Mouse (Mus musculus) cortical plate, adult 2 months (tissue): ENCODE results near the gene Snai1. TPM values are rescaled to one million over a fixed set of nuclear protein-coding genes. Genes with fewer than 3 reads are reported as not detected.

Source experiments
- H3K27ac ChIP-seq: fragments of 200-500 bp; 2 replicates; pipeline ENCODE4 v1.5.1; 2012; ENCODE audit warnings: low read length, control low read depth, inconsistent platforms; ENCODE audit not compliant: insufficient read depth
- H3K4me1 ChIP-seq: fragments of 200-500 bp; 2 replicates; pipeline ENCODE4 v1.6.1; 2011; ENCODE audit warnings: low read length; ENCODE audit not compliant: control insufficient read depth, insufficient read depth
- H3K4me3 ChIP-seq: fragments of 200-500 bp; 2 replicates; pipeline ENCODE4 v1.5.1; 2011; ENCODE audit warnings: mild to moderate bottlenecking, low read length, control low read depth; ENCODE audit not compliant: insufficient read depth
- CTCF ChIP-seq: fragments of 200-500 bp; IDR thresholded peaks from 2 replicates; pipeline ENCODE4 v1.5.1; 2011; ENCODE audit warnings: mild to moderate bottlenecking, control low read depth, low read length; ENCODE audit not compliant: insufficient read depth; ENCODE audit errors: extremely low read depth
- POLR2A ChIP-seq: fragments of 200-500 bp; IDR thresholded peaks from 2 replicates; pipeline ENCODE4 v1.6.1; 2011; ENCODE audit warnings: mild to moderate bottlenecking, low read length, control low read depth; ENCODE audit not compliant: insufficient read depth; ENCODE audit errors: extremely low read depth
- polyA plus RNA-seq: library from polyadenylated mRNA; depleted of rRNA; stranded (reverse); fragments of >200 nt; gene quantifications from 2 replicates; pipeline ENCODE4 v1.2.3, GENCODE M21; 2012

Gene Snai1
- polyA plus RNA-seq, 1 experiment, result 1.4 TPM

GRCm38 (mm10) chr2:167503253-167503895, 34.6 kb upstream of the Snai1 start:
- H3K4me1 ChIP-seq, result peaks cover 5% of the 10 kb centered on the region; the same call in 1 of the 2 replicates
- peak overlapping the region; percentile 58 for H3K27ac ChIP-seq
- 0 out of 2 replicates have a peak, but pooled peaks have one; percentile 39 for TF ChIP-seq POLR2A
- TF ChIP-seq CTCF, result no peak
- H3K4me3 ChIP-seq, result peak overlapping the region; percentile 27

- H3K4me1 ChIP-seq, result peaks cover 5% of the 10 kb centered on the region; the same call in 1 of the 2 replicates
- peak overlapping the region; percentile 27 for H3K4me3 ChIP-seq
- peak overlapping the region; percentile 58 for H3K27ac ChIP-seq
- TF ChIP-seq CTCF (no peak), POLR2A (no peak)
These were observed 34.1 kb upstream of the Snai1 start for GRCm38 (mm10) chr2:167503896-167504349.

- no peak overlapping the region for H3K4me3 ChIP-seq
- no peak for TF ChIP-seq CTCF
- TF ChIP-seq POLR2A, result no peak
- no peak overlapping the region for H3K27ac ChIP-seq
- peaks cover 6% of the 10 kb centered on the region; the same call in 1 of the 2 replicates for H3K4me1 ChIP-seq
These were observed 32.9 kb upstream of the Snai1 start for GRCm38 (mm10) chr2:167505127-167505526.

- no peak for TF ChIP-seq CTCF
- TF ChIP-seq POLR2A, result no peak
- Histone ChIP-seq H3K4me3 (no peak overlapping the region), H3K27ac (no peak overlapping the region), H3K4me1 (peaks cover 9% of the 10 kb centered on the region)
These were observed 31.3 kb upstream of the Snai1 start for GRCm38 (mm10) chr2:167506546-167507260.

GRCm38 (mm10) chr2:167507719-167508385, 30.1 kb upstream of the Snai1 start:
- TF ChIP-seq CTCF, result no peak
- TF ChIP-seq POLR2A, result no peak
- no peak overlapping the region for H3K27ac ChIP-seq
- H3K4me3 ChIP-seq, result no peak overlapping the region
- H3K4me1 ChIP-seq, result peaks cover 9% of the 10 kb centered on the region

- no peak for TF ChIP-seq CTCF
- TF ChIP-seq POLR2A, result no peak
These were observed 29.4 kb upstream of the Snai1 start for GRCm38 (mm10) chr2:167508569-167508968.

GRCm38 (mm10) chr2:167510485-167510884, 27.5 kb upstream of the Snai1 start:
- no peak overlapping the region for H3K27ac ChIP-seq
- no peak for TF ChIP-seq CTCF
- TF ChIP-seq POLR2A, result no peak
- no peak overlapping the region for H3K4me3 ChIP-seq
- peaks cover 4% of the 10 kb centered on the region for H3K4me1 ChIP-seq

More at GRCm38 (mm10) chr2:167508569-167508968, 29.4 kb upstream of the Snai1 start:
- peaks cover 9% of the 10 kb centered on the region for H3K4me1 ChIP-seq
- no peak overlapping the region for H3K4me3 ChIP-seq
- no peak overlapping the region for H3K27ac ChIP-seq

GRCm38 (mm10) chr2:167512365-167512764, 25.6 kb upstream of the Snai1 start:
- H3K4me3 ChIP-seq, result no peak overlapping the region
- no peak for TF ChIP-seq POLR2A
- TF ChIP-seq CTCF, result no peak
- H3K27ac ChIP-seq, result no peak overlapping the region
- H3K4me1 ChIP-seq, result peaks cover 4% of the 10 kb centered on the region

- Histone ChIP-seq H3K27ac (no peak overlapping the region), H3K4me1 (peaks cover 4% of the 10 kb centered on the region), H3K4me3 (no peak overlapping the region)
- TF ChIP-seq CTCF, result peak; percentile 27; the same call in 1 of the 2 replicates
- no peak for TF ChIP-seq POLR2A
These were observed 25.0 kb upstream of the Snai1 start for GRCm38 (mm10) chr2:167512970-167513369.

GRCm38 (mm10) chr2:167514641-167515040, 23.4 kb upstream of the Snai1 start:
- TF ChIP-seq POLR2A (no peak), CTCF (no peak)
- Histone ChIP-seq H3K27ac (no peak overlapping the region), H3K4me1 (peaks cover 4% of the 10 kb centered on the region), H3K4me3 (no peak overlapping the region)
